Mouse (Mus musculus): ENCODE results near the gene Ackr3.

- TF ChIP-seq CTCF (conservative IDR thresholded peaks at IDR 0.05; ENCODE audit: insufficient read depth, insufficient read length, low read depth, low read length) (no peak), POLR2A (IDR thresholded peaks at IDR 0.05; ENCODE audit: low read depth, low read length) (no peak)
Measured at GRCm38 (mm10) chr1:90163161-90163560, 40.6 kb upstream of the Ackr3 start.
